Mouse (Mus musculus): ENCODE results near the gene Rnf181. TPM values are rescaled to one million over a fixed set of nuclear protein-coding genes. Genes with fewer than 3 reads are reported as not detected.

Gene Rnf181
- polyA plus RNA-seq, 1 experiment = 104 TPM

DNA sequence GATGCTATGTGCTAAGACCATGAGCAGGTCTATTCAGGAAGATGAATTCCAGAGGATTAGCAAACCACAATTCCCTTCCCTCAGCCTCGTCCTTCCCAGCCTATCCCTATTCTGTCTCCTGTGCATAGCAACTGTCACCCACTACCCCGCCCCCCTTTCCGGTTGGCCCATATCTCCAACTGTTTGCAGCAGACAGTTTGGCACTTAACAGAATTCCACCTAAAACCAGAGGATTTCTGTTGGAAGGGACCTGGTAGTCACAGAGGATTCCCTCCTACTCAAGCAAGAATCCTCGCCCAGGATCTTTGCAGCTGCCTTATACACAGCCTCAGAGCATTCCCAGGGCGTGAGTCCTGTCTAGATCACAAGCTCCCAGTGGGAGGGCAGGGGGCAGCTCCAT lies 4.4 kb upstream of the Rnf181 start:
- WGBS = 89% methylated on average over 5 of the region's 5 CpGs
- Histone ChIP-seq H3K27ac (ENCODE audit: control insufficient read depth, insufficient read depth, low read depth, low read length, poor library complexity) (no peak overlapping the region), H3K4me1 (ENCODE audit: control insufficient read depth, insufficient read depth, low read length) (peaks cover 7% of the 10 kb centered on the region; the same call in 1 of the 2 replicates), H3K4me3 (replicated peaks; ENCODE audit: control insufficient read depth, low read depth, low read length) (no peak overlapping the region)
- no peak for TF ChIP-seq POLR2A (IDR thresholded peaks at IDR 0.05; ENCODE audit: borderline replicate concordance, control insufficient read depth, low read depth, low read length)
- TF ChIP-seq CTCF (IDR thresholded peaks at IDR 0.05; ENCODE audit: control insufficient read depth, insufficient read depth, low read length) = no peak

DNA sequence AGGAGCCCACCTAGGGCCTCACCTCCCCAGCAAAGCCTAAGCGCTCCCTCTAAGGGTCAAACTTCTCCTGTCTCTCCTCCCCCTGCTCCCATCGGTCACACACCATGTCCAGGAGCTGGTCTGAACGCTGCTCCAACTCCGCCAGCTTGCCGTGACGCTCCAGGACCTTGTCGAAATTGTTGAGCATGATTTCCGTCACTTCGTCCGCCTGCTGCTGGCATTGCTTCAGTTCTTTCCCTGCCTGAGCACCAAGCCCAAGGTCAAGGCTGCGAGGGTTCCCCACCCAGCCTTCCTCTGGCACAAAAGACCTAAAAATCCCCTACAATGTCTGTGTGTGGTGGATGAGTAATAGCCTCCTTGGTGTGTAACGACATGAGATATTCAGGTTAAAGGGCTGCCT lies 3.3 kb upstream of the Rnf181 start:
- H3K4me1 ChIP-seq (ENCODE audit: control insufficient read depth, insufficient read depth, low read length) = peaks cover 7% of the 10 kb centered on the region; the same call in 1 of the 2 replicates
- H3K27ac ChIP-seq (ENCODE audit: control insufficient read depth, insufficient read depth, low read depth, low read length, poor library complexity) = no peak overlapping the region
- 90% methylated on average over 12 of the region's 12 CpGs for WGBS
- no peak overlapping the region for H3K4me3 ChIP-seq (replicated peaks; ENCODE audit: control insufficient read depth, low read depth, low read length)
- TF ChIP-seq POLR2A (IDR thresholded peaks at IDR 0.05; ENCODE audit: borderline replicate concordance, control insufficient read depth, low read depth, low read length) = no peak
- no peak for TF ChIP-seq CTCF (IDR thresholded peaks at IDR 0.05; ENCODE audit: control insufficient read depth, insufficient read depth, low read length)

DNA sequence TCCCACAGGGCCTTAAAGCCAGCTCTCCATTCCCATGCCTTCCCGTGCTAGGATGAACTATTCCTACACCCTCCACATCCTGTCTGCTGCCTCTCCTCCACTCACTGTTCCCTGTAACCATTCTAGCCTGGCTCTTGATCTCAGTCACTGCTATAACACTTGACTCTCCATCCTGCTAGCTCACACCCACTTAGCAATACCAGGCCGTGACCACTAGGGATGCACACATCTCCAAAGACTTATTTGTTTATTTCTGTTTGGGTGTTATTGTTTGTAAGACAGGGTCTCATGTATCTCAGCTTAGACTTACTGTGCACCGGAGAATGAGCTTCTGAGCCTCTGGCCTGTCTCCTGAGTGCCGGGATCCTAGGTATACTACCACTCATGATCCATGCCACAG lies 2.8 kb upstream of the Rnf181 start:
- Histone ChIP-seq H3K27ac (ENCODE audit: control insufficient read depth, insufficient read depth, low read depth, low read length, poor library complexity) (no peak overlapping the region), H3K4me1 (ENCODE audit: control insufficient read depth, insufficient read depth, low read length) (peaks cover 4% of the 10 kb centered on the region; the same call in 1 of the 2 replicates), H3K4me3 (replicated peaks; ENCODE audit: control insufficient read depth, low read depth, low read length) (no peak overlapping the region)
- TF ChIP-seq CTCF (IDR thresholded peaks at IDR 0.05; ENCODE audit: control insufficient read depth, insufficient read depth, low read length) = no peak
- TF ChIP-seq POLR2A (IDR thresholded peaks at IDR 0.05; ENCODE audit: borderline replicate concordance, control insufficient read depth, low read depth, low read length) = no peak
- 89% methylated on average over 4 of the region's 4 CpGs for WGBS

DNA sequence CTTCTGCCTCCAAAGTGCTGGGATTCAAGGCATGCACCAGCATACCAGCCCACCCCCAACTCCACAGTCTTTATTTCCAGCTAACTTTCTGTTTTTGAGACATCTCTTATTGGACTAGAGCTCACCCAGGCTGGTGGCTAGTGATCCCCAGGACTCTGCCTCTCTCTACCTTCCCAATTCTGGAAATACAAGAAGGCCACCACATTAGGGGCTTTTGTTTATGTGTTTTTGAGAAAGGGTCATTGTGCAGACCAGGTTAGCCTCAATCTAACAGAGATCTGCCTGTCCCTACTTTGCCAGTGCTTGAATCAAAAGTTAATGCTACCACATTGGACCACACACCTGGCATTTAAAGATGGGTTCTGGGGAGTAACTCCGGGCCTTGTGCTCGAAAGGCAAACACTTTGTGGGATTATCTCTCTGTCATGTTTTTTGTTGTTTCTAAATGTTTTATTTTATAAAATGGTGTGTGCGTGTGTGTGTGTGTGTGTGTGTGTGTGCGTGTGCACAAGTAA lies 761 bp upstream of the Rnf181 start:
- whole genome bisulfite sequencing = 76% methylated on average over 4 of the region's 4 CpGs
- TF ChIP-seq CTCF (IDR thresholded peaks at IDR 0.05; ENCODE audit: control insufficient read depth, insufficient read depth, low read length) (no peak), POLR2A (IDR thresholded peaks at IDR 0.05; ENCODE audit: borderline replicate concordance, control insufficient read depth, low read depth, low read length) (no peak)
- H3K4me1 ChIP-seq (ENCODE audit: control insufficient read depth, insufficient read depth, low read length) = peaks cover 2% of the 10 kb centered on the region; the same call in 1 of the 2 replicates

DNA sequence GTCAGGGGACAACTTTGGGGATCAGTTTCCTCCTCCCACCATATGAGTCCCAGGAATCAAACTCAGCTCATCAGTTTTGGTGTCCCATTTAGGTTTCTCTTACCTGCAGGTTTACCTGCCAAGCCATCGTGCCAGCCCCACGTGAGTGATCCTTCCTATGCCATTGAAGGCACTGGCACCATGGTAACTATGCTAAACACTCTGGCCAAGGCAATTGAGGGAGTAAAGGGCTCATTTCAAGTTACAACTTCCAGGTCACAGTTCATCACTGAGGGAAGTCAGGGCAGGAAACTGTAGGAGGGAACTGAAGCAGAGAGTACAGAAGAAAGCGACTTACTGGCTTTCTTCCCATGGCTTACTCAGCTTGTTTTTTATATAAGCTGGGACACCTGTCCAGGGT lies 452 bp downstream of the Rnf181 start:
- 57% methylated on average over 3 of the region's 3 CpGs for WGBS
- H3K27ac ChIP-seq (ENCODE audit: control insufficient read depth, insufficient read depth, low read depth, low read length, poor library complexity) = no peak overlapping the region
- TF ChIP-seq CTCF (IDR thresholded peaks at IDR 0.05; ENCODE audit: control insufficient read depth, insufficient read depth, low read length) = no peak
- TF ChIP-seq POLR2A (IDR thresholded peaks at IDR 0.05; ENCODE audit: borderline replicate concordance, control insufficient read depth, low read depth, low read length) = no peak
- peaks cover 3% of the 10 kb centered on the region; the same call in 1 of the 2 replicates for H3K4me1 ChIP-seq (ENCODE audit: control insufficient read depth, insufficient read depth, low read length)
- no peak overlapping the region for H3K4me3 ChIP-seq (replicated peaks; ENCODE audit: control insufficient read depth, low read depth, low read length)

More for the DNA sequence above, 761 bp upstream of the Rnf181 start:
- H3K4me3 ChIP-seq (replicated peaks; ENCODE audit: control insufficient read depth, low read depth, low read length) = no peak overlapping the region
- no peak overlapping the region for H3K27ac ChIP-seq (ENCODE audit: control insufficient read depth, insufficient read depth, low read depth, low read length, poor library complexity)

DNA sequence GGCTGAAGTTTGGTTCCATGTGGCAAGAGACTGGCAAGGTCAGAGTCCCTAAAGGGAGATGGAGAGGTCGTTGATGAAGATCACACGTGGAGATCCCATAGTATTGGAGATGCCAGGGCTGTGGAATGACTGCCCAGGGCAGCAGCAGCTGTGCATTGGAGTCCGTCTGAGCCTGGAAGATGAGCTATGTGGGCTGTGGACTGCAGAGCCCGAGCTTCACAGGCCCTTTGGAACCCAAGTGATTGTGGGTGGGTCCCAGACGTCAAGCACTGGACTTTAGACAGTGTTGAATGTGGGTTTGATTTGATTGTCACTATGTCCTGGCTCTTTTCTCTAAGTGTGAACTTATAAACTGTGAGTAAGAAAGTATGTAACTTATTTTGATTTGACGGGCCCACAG lies 1.8 kb downstream of the Rnf181 start:
- Histone ChIP-seq H3K4me3 (replicated peaks; ENCODE audit: control insufficient read depth, low read depth, low read length) (no peak overlapping the region), H3K27ac (ENCODE audit: control insufficient read depth, insufficient read depth, low read depth, low read length, poor library complexity) (no peak overlapping the region), H3K4me1 (ENCODE audit: control insufficient read depth, insufficient read depth, low read length) (peaks cover 3% of the 10 kb centered on the region; the same call in 1 of the 2 replicates)
- WGBS = 64% methylated on average over 6 of the region's 6 CpGs
- TF ChIP-seq POLR2A (IDR thresholded peaks at IDR 0.05; ENCODE audit: borderline replicate concordance, control insufficient read depth, low read depth, low read length) = no peak

DNA sequence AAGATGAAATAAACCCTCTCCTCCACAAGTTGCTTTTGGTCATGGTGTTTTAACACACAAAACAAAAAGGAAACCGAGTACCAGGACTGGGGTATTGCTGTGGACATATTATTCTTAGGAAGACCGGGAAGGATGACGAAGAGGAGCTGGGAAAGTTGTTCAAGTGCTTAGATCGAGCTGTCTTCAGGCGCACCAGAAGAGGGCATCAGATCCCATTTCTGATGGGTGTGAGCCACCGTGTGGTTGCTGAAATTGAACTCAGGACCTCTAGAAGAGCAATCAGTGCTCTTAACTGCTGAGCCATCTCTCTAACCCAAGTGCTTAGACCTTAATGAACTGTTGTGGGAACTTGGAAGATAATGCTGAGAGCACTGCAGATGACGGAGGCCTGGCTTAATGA lies 2.7 kb downstream of the Rnf181 start:
- Histone ChIP-seq H3K4me1 (ENCODE audit: control insufficient read depth, insufficient read depth, low read length) (peaks cover 3% of the 10 kb centered on the region; the same call in 1 of the 2 replicates), H3K4me3 (replicated peaks; ENCODE audit: control insufficient read depth, low read depth, low read length) (no peak overlapping the region), H3K27ac (ENCODE audit: control insufficient read depth, insufficient read depth, low read depth, low read length, poor library complexity) (no peak overlapping the region)
- TF ChIP-seq CTCF (IDR thresholded peaks at IDR 0.05; ENCODE audit: control insufficient read depth, insufficient read depth, low read length) (peak; percentile 46; the same call in 1 of the 2 replicates), POLR2A (IDR thresholded peaks at IDR 0.05; ENCODE audit: borderline replicate concordance, control insufficient read depth, low read depth, low read length) (no peak)
- WGBS = 40% methylated on average over 7 of the region's 7 CpGs

DNA sequence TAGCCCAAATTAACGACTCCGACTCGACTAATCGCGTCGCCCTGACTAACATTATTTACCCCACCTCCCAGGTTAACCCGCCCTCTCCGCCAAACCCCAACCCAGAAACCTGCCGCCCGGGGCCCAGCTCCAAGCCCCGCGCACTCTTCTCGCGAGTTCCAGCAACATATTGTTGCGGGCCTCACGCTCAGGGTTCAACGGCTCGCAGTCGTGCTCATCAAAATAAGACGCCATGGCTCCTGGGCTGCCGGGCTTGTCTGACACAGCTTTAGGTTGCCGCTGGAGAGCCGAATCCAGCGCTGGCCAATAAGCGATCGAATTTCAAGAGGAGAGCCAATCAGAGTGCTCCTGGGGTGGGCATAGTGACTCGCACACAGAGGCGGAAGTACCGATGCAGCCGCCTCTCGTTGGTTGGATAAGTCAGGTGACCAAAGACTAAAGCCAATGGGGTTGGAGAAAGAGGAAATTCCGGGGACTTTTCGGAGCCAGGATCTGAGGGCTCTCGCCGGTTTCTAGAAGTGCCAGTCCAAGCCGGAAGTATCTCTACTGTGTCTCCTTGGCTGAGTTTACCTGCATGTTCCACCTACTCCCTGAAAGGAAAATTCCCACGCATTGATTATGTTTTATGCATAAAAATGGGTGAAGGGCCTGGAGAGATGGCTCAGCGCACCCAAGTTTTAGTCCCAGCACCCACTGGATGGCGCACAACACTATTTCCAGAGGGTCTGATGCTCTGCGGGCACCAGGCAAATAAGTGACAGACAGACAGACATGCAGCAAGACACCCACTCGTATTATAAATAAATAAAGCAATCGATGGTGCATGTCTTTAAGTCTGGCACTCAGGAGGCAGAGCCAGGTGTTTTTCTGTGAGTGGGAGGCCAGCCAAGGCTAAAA lies 4.4 kb downstream of the Rnf181 start:
- Histone ChIP-seq H3K4me1 (ENCODE audit: control insufficient read depth, insufficient read depth, low read length) (peaks cover 3% of the 10 kb centered on the region; the same call in 1 of the 2 replicates), H3K4me3 (replicated peaks; ENCODE audit: control insufficient read depth, low read depth, low read length) (peak overlapping the region; percentile 91), H3K27ac (ENCODE audit: control insufficient read depth, insufficient read depth, low read depth, low read length, poor library complexity) (peak overlapping the region; percentile 85)
- TF ChIP-seq CTCF (IDR thresholded peaks at IDR 0.05; ENCODE audit: control insufficient read depth, insufficient read depth, low read length) (0 out of 2 replicates have a peak, but pooled peaks have one; percentile 27), POLR2A (IDR thresholded peaks at IDR 0.05; ENCODE audit: borderline replicate concordance, control insufficient read depth, low read depth, low read length) (peak; percentile 75)
- under 1% methylated on average over 42 of the region's 42 CpGs for WGBS
